Comparison of ENCODE assay signal across 21 mouse cellular contexts in the genomic region with DNA sequence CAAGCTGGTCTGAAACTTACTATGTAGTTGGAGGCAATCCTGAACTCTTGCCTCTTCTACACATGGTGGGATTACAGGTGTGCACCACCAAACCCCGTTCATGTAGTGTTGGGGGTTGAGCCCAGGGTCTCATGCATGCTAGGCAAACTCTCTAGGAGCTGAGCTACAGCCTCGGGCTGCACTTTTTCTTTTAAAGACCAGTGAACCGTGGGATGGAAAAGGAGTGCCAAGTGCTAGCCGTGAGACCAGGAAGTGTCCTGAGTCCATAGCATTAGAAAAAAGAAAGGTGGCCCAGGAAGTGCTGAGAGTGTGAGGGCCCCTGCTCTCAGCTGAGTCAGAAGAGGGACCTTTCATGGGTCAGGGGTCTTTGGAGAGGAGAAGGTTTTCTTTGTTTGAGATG.
DNase-seq lines count a peak whose midpoint lies in the region; ATAC-seq and TF ChIP-seq lines count a peak whose summit lies in the region.
"Had no signal": no experiment of that assay in that cellular context is flagged by ENCODE, and none has a peak within 500 bp of the region (broad histone marks: within the 10 kb centered on the region; RNA-seq: fewer than 3 reads in every experiment).

No protein-coding gene starts in this region.

- peaks cover 8% of the 10 kb centered on the region for H3K4me1 ChIP-seq in kidney, adult 2 months (ENCODE audit: control insufficient read depth, insufficient read depth, low read length)
- H3K4me1 ChIP-seq in kidney, embryonic 14.5 days (ENCODE audit: control insufficient read depth, insufficient read depth, low read length) = 0 out of 2 replicates have a peak, but pooled peaks cover 6% of the 10 kb centered on the region
- peaks cover 3% of the 10 kb centered on the region; the same call in 1 of the 2 replicates for H3K4me1 ChIP-seq in kidney, postnatal 0 days (replicated peaks; ENCODE audit: insufficient read depth, low read length)
- no peaks in the 10 kb centered on the region for H3K4me1 ChIP-seq in midbrain, embryonic 11.5 days (ENCODE audit: control insufficient read depth, insufficient read depth, low read length)
- peaks cover under 1% of the 10 kb centered on the region for H3K4me1 ChIP-seq in liver, postnatal 0 days (ENCODE audit: insufficient read depth)
- H3K4me1 ChIP-seq in hindbrain, embryonic 16.5 days (ENCODE audit: control insufficient read depth, insufficient read depth, low read depth, low read length) = no peaks in the 10 kb centered on the region
- H3K4me1 ChIP-seq: hindbrain, embryonic 15.5 days had no signal

- ATAC-seq in kidney, embryonic 14.5 days (ENCODE audit: low FRiP score, low TSS enrichment) = peak; percentile 35; the same call in 1 of the 2 replicates
- ATAC-seq in kidney, postnatal 0 days (replicated peaks; ENCODE audit: low FRiP score, low read depth) = no peak
- no peak for ATAC-seq in midbrain, embryonic 11.5 days (ENCODE audit: low FRiP score)
- no peak for ATAC-seq in liver, postnatal 0 days
- ATAC-seq in hindbrain, embryonic 16.5 days = no peak
- ATAC-seq: CD4-positive, CD25-positive, alpha-beta regulatory T cell, adult 4 months; forebrain, embryonic 14.5 days; forebrain, postnatal 0 days had no signal

- 29% methylated on average over 4 of the region's 4 CpGs for WGBS in kidney, adult 2 months
- 28% methylated on average over 4 of the region's 4 CpGs for WGBS in kidney, embryonic 14.5 days
- 38% methylated on average over 4 of the region's 4 CpGs for WGBS in kidney, postnatal 0 days
- 47% methylated on average over 4 of the region's 4 CpGs for WGBS in midbrain, embryonic 11.5 days
- 65% methylated on average over 4 of the region's 4 CpGs for WGBS in liver, postnatal 0 days (ENCODE audit: insufficient replicate concordance)
- 55% methylated on average over 4 of the region's 4 CpGs for WGBS in hindbrain, embryonic 16.5 days

- no peak for TF ChIP-seq EP300 in liver, postnatal 0 days (IDR thresholded peaks at IDR 0.05; ENCODE audit: low read depth)

- H3K4me3 ChIP-seq in kidney, adult 2 months (ENCODE audit: insufficient read depth, low read depth, low read length) = no peak overlapping the region
- H3K4me3 ChIP-seq in kidney, embryonic 14.5 days (ENCODE audit: low read length) = no peak overlapping the region
- H3K4me3 ChIP-seq in kidney, postnatal 0 days (replicated peaks; ENCODE audit: low read depth, low read length) = no peak overlapping the region
- H3K4me3 ChIP-seq in midbrain, embryonic 11.5 days (ENCODE audit: low read depth, low read length) = no peak overlapping the region
- no peak overlapping the region for H3K4me3 ChIP-seq in liver, postnatal 0 days (ENCODE audit: low read depth, low read length)
- no peak overlapping the region for H3K4me3 ChIP-seq in hindbrain, embryonic 16.5 days (ENCODE audit: low read length)
- H3K4me3 ChIP-seq: embryonic facial prominence, embryonic 12.5 days; embryonic facial prominence, embryonic 15.5 days; hindbrain, embryonic 12.5 days; hindbrain, embryonic 15.5 days had no signal

- DNase-seq in kidney, adult 18-20 months = peak; percentile 58
- peak; percentile 76 for DNase-seq in kidney, adult 2 months
- DNase-seq in kidney, postnatal 0 days (ENCODE audit: low spot score) = peak; percentile 36
- no peak for DNase-seq in right cerebral cortex, postnatal 14 days
- DNase-seq in midbrain, embryonic 11.5 days (ENCODE audit: low spot score, missing footprints) = no peak
- no peak for DNase-seq in liver, postnatal 0 days
- DNase-seq: adrenal gland, adult 2 months; adrenal gland, postnatal 14 days; cerebellum, adult 11-12 months; cerebellum, adult 9-10 months; cerebellum, postnatal 14 days; forebrain, postnatal 0 days had no signal

- H3K27me3 ChIP-seq in kidney, adult 2 months (replicated peaks; ENCODE audit: control insufficient read depth, insufficient read depth, low read length) = no peaks in the 10 kb centered on the region
- no peaks in the 10 kb centered on the region for H3K27me3 ChIP-seq in kidney, embryonic 14.5 days (ENCODE audit: control insufficient read depth, insufficient read depth, low read length)
- H3K27me3 ChIP-seq in kidney, postnatal 0 days (ENCODE audit: insufficient read depth, low read length) = no peaks in the 10 kb centered on the region
- no peaks in the 10 kb centered on the region for H3K27me3 ChIP-seq in midbrain, embryonic 11.5 days (ENCODE audit: control insufficient read depth, insufficient read depth, low read length)
- H3K27me3 ChIP-seq in liver, postnatal 0 days (ENCODE audit: insufficient read depth, low read length) = no peaks in the 10 kb centered on the region
- no peaks in the 10 kb centered on the region for H3K27me3 ChIP-seq in hindbrain, embryonic 16.5 days (replicated peaks; ENCODE audit: control insufficient read depth, insufficient read depth, low read length)
- H3K27me3 ChIP-seq: embryonic facial prominence, embryonic 12.5 days; embryonic facial prominence, embryonic 15.5 days; hindbrain, embryonic 12.5 days; hindbrain, embryonic 15.5 days had no signal

- peak overlapping the region; percentile 43; the same call in 1 of the 2 replicates for H3K27ac ChIP-seq in kidney, adult 2 months (ENCODE audit: insufficient read depth, low read depth, low read length)
- peak overlapping the region; percentile 25; the same call in 1 of the 2 replicates for H3K27ac ChIP-seq in kidney, embryonic 14.5 days (ENCODE audit: low read depth, low read length)
- H3K27ac ChIP-seq in kidney, postnatal 0 days = no peak overlapping the region
- H3K27ac ChIP-seq in midbrain, embryonic 11.5 days (ENCODE audit: low read depth, low read length) = no peak overlapping the region
- no peak overlapping the region for H3K27ac ChIP-seq in liver, postnatal 0 days (ENCODE audit: low read depth)
- no peak overlapping the region for H3K27ac ChIP-seq in hindbrain, embryonic 16.5 days (ENCODE audit: low read depth, low read length)
- H3K27ac ChIP-seq: embryonic facial prominence, embryonic 12.5 days; embryonic facial prominence, embryonic 15.5 days; hindbrain, embryonic 12.5 days; hindbrain, embryonic 15.5 days had no signal

- H3K4me2 ChIP-seq in kidney, embryonic 14.5 days (replicated peaks; ENCODE audit: low read depth, low read length) = no peak overlapping the region
- H3K4me2 ChIP-seq in kidney, postnatal 0 days (ENCODE audit: low read length) = no peak overlapping the region
- H3K4me2 ChIP-seq in midbrain, embryonic 11.5 days = no peak overlapping the region
- no peak overlapping the region for H3K4me2 ChIP-seq in liver, postnatal 0 days (ENCODE audit: low read depth, low read length)
- H3K4me2 ChIP-seq in hindbrain, embryonic 16.5 days (ENCODE audit: low read length) = no peak overlapping the region
- H3K4me2 ChIP-seq: embryonic facial prominence, embryonic 12.5 days; embryonic facial prominence, embryonic 15.5 days; heart, embryonic 11.5 days; hindbrain, embryonic 12.5 days; hindbrain, embryonic 15.5 days had no signal

- no peaks in the 10 kb centered on the region for H3K36me3 ChIP-seq in kidney, adult 2 months (ENCODE audit: control insufficient read depth, insufficient read depth, low read length)
- H3K36me3 ChIP-seq in kidney, embryonic 14.5 days (ENCODE audit: control insufficient read depth, insufficient read depth, low read length) = no peaks in the 10 kb centered on the region
- H3K36me3 ChIP-seq in kidney, postnatal 0 days (ENCODE audit: insufficient read depth, low read length) = no peaks in the 10 kb centered on the region
- H3K36me3 ChIP-seq in midbrain, embryonic 11.5 days (ENCODE audit: control insufficient read depth, insufficient read depth, low read length) = no peaks in the 10 kb centered on the region
- no peaks in the 10 kb centered on the region for H3K36me3 ChIP-seq in liver, postnatal 0 days (replicated peaks; ENCODE audit: insufficient read depth, low read length)
- H3K36me3 ChIP-seq in hindbrain, embryonic 16.5 days (ENCODE audit: control insufficient read depth, insufficient read depth, low read length) = no peaks in the 10 kb centered on the region
- H3K36me3 ChIP-seq: embryonic facial prominence, embryonic 12.5 days; embryonic facial prominence, embryonic 15.5 days; hindbrain, embryonic 12.5 days; hindbrain, embryonic 15.5 days had no signal

- TF ChIP-seq POLR2A in kidney, adult 2 months (IDR thresholded peaks at IDR 0.05; ENCODE audit: low read depth, low read length) = no peak

- no peak overlapping the region for H3K9ac ChIP-seq in kidney, embryonic 14.5 days (ENCODE audit: low read depth, low read length)
- H3K9ac ChIP-seq in kidney, postnatal 0 days (ENCODE audit: low read depth, low read length) = no peak overlapping the region
- no peak overlapping the region for H3K9ac ChIP-seq in midbrain, embryonic 11.5 days (ENCODE audit: low read length)
- no peak overlapping the region for H3K9ac ChIP-seq in liver, postnatal 0 days (replicated peaks)
- H3K9ac ChIP-seq in hindbrain, embryonic 16.5 days (ENCODE audit: low read depth, low read length) = no peak overlapping the region
- H3K9ac ChIP-seq: embryonic facial prominence, embryonic 12.5 days; embryonic facial prominence, embryonic 15.5 days; forebrain, postnatal 0 days; hindbrain, embryonic 12.5 days; hindbrain, embryonic 15.5 days had no signal

- H3K9me3 ChIP-seq in kidney, embryonic 14.5 days (ENCODE audit: control insufficient read depth, low read length) = no peaks in the 10 kb centered on the region
- H3K9me3 ChIP-seq in kidney, postnatal 0 days (replicated peaks; ENCODE audit: low read length) = no peaks in the 10 kb centered on the region
- no peaks in the 10 kb centered on the region for H3K9me3 ChIP-seq in midbrain, embryonic 11.5 days (ENCODE audit: control insufficient read depth, low read length)
- H3K9me3 ChIP-seq in liver, postnatal 0 days (ENCODE audit: low read length) = no peaks in the 10 kb centered on the region
- H3K9me3 ChIP-seq in hindbrain, embryonic 16.5 days (ENCODE audit: control insufficient read depth, low read length) = no peaks in the 10 kb centered on the region
- H3K9me3 ChIP-seq: embryonic facial prominence, embryonic 12.5 days; embryonic facial prominence, embryonic 15.5 days; hindbrain, embryonic 12.5 days; hindbrain, embryonic 15.5 days had no signal

- no peak for TF ChIP-seq CTCF in kidney, adult 2 months (conservative IDR thresholded peaks at IDR 0.05; ENCODE audit: insufficient read depth, insufficient read length, low read depth, low read length)
- TF ChIP-seq CTCF in kidney, postnatal 0 days (IDR thresholded peaks at IDR 0.05; ENCODE audit: low read depth) = no peak
- no peak for TF ChIP-seq CTCF in liver, postnatal 0 days (IDR thresholded peaks at IDR 0.05; ENCODE audit: low read depth)

Comparison
In these comparisons a context has a peak if more than half of its experiments do, and no peak if none do; other contexts are left out.
1. H3K27ac ChIP-seq: peak in kidney, adult 2 months (single experiment) and kidney, embryonic 14.5 days (single experiment); none in kidney, postnatal 0 days (single experiment), midbrain, embryonic 11.5 days (single experiment), liver, postnatal 0 days (single experiment) and hindbrain, embryonic 16.5 days (single experiment).
2. DNase-seq: peak in kidney, adult 18-20 months (single experiment), kidney, adult 2 months (single experiment) and kidney, postnatal 0 days (single experiment); none in right cerebral cortex, postnatal 14 days (single experiment), midbrain, embryonic 11.5 days (single experiment) and liver, postnatal 0 days (single experiment).